Mouse (Mus musculus) gastrocnemius, postnatal 25 days (tissue): Measurements from ENCODE around the gene Kif11. TPM values are rescaled to one million over a fixed set of nuclear protein-coding genes. Genes with fewer than 3 reads are reported as not detected.
A peak's percentile ranks its signal among the peaks of the same experiment; 100 is the strongest.

Source experiments
- DNase-seq: peaks from one replicate; pipeline ENCODE4 v3.0.0; 2022
- total RNA-seq, 2 experiments: library from RNA; stranded (reverse); gene quantifications; 1 replicate in 1 of 2; 2 replicates in 1 of 2; pipeline ENCODE4 v1.2.3; 2021

The Kif11 gene
- total RNA-seq, 2 experiments from 2014 or later, result 0.69 to 1.0 TPM

DNA sequence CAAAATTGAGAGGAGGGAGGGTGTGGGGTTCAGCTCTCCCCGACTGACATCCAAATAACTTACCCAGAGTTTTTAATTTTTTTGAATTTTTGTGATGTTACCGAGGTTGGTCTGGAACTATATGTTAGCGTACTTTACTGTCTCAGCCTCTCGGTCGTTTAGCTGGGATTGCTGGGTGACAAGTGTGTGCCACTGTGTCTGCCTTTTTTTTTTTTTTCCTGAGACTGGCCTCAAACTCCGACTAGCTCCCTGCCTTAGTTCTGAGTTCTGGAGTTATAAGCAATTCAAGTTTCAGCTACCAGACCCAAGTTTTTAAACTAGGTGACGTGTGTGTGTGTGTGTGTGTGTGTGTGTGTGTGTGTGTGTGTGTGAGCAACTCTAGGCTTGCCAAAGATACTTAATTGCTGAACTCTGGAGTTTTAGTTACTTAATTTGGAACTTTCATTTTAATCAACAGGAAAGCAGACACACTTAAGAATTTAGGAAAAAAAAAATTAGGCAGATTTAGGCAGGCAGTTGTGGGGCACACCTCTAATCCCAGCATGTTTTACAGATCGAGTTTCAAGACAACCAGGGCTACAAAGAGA, 1.3 kb downstream of the Kif11 start:
- no peak for DNase-seq

DNA sequence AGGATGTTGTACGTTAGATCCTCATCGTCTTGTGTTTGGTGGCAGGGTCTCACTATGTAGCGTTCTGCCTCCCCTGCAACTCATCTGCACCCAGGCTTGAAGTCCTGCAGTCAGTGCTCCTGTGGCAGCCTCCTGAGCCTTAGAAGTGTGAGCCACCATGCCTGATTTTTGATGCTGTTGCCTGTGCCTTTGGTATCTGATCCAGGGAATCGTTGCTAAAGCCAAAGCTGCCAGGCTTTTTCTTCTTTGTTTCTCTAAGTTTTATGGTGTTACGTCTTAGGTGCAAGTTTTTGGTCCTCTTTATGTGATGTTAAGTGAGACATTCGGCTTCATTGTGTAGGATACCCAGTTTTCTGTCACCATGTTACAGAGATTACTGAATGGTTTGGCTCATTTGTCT, 2.6 kb downstream of the Kif11 start:
- DNase-seq, result no peak

DNA sequence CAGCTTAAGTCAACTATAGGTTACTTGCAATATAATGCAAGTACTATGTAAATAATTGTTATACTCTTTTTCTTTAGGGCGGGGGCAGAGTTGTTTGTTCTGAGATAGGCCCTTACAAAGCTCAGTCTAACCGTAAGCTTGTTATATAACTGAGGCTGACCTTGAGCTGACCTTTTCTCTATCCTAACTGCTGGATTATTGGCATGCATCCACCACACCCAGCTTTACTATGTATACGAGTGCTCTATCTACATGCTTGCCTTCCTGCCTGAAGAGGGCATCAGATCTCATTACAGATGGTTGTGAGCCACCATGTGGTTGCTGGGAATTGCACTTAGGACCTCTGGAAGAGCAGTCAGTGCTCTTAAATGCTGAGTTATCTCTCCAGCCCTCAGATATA, 9.9 kb downstream of the Kif11 start:
- DNase-seq, result no peak

DNA sequence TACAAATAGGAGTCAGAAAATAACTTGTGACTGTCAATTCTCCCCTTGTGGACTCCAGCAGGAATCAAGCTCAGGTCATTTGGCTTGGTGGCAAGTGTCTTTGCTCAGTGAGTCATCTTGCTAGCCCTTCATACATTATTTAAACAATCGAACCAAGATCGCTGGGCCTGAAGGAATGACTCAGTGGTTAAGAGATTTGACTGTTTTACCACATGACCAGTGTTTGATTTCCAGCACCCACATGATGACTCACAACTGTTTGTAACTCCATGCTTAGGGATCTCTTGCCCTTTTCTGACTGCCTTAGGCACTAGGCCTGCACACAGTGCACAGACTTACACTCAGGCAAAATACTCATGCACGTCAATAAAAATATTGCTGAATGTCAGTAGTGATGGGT, 15.7 kb downstream of the Kif11 start:
- no peak for DNase-seq

DNA sequence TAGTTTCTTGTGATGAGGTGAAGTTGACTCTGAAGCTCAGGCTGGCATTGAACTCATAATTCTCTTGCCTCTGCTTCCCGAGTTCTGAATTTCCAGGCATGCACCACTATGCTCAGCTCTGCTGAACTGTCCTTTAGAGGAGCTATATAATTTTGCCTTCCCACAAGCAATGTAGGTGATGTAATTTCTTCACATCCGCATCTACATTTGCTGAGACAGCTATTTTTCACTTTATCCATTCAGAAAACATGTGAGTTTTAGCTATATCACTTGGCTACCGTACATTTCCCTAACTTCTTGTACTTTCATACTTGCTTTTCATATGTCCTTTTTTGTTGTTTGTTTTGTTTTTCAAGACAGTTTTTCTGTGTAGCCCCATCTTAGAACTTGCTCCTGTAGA, 20.1 kb downstream of the Kif11 start:
- DNase-seq, result no peak

DNA sequence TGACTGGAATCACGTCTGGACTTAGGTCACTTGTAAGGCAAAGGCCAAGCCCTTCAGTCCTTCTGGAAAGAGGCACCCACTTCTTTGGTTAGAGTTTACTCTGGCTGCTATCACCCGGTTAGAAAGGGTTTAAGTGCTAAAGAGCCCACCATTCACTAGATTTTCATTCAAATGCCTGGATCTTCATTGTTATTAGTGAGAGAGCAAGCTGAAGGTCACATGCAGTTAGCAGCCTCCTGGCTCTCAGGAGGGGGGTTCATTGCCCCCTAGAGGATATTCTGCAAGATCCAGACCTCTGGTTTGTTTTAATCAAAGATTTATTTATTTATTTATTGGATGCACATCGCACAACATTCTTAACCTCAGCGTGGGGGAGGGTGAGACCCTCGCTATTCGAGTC, 24.7 kb downstream of the Kif11 start:
- DNase-seq, result no peak

DNA sequence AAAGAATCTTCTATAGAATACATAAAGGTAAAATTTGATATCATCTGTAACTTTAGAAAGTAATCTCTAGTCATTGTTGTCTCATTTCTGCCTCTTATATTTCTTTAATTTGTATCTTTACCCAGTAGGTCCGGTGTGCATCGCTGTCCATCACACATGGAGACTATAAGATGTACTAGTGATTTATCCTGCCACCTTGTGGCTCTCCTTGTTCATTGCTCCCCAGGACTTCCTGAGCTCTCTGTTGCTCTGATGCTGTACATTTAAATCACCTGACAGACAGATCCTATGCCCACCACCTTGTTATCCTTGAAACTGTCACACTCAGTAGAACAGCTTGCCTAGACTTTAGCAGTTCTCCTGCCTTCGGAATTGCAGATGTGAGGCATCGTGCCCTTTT, 42.1 kb downstream of the Kif11 start:
- no peak for DNase-seq

DNA sequence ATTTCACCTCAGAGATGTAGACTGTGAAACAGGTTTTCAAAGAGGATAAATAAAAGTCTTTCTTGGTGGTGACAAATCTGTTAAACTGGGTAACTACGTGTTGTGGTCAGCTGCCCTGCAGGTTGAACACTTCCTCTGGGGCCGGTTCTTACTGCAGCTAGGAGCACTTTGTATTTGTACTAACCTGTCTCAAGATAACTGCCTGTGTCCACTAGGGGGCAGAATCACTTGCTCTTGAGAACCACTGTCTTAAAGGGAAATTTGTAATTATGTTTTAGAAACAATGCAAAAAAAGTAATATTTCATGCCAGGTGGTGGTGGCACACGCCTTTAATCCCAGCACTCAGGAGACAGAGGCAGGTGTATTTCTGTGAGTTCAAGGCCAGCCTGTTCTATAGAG, 43.4 kb downstream of the Kif11 start:
- DNase-seq, result no peak

DNA sequence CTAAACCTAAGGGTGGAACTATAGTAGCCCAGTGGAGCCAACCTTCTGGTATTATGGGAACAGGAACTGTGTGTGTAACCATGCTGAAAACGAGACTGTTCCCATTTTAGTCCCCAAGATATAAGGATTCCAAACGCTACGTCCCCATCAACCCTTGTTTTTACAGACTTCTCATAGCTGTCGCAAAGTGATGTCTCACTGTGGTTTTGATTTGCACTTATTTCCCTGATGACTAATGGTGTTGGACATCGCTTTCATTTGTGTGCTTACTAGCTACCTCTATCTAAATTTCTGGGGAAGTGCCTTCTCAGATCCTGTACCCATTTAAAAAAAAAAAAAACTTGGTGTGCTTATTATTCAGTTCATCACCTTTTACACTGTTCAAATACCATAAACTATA, 52.4 kb downstream of the Kif11 start:
- no peak for DNase-seq

DNA sequence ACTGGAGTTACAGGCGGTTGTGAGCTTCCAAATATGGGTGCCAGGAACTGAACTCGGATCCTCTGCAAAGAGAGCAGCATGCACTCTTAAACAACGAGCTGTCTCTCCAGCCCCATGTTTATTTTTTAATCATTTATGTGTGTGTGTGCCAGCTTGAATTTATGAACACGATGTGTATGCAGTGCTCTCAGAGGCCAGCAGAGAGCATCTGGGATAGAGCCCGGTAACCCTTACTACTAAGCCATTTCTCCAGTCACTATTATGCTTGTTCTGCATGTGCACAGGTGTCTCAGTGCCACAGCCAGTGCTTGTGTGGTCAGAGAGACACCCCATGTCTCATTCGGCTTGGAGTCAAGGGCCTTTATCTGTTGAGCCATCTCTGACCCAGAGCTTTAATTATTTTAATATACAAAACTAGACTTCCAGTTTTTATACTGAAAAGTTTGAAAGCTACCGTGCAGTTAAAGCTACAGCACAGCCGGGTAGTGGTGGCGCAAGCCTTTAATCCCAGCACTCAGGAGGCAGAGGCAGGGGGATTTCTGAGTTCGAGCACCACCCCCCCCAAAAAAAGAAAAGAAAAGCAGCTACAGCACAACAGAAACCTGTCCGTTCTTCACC, 55.0 kb downstream of the Kif11 start:
- DNase-seq, result no peak

DNA sequence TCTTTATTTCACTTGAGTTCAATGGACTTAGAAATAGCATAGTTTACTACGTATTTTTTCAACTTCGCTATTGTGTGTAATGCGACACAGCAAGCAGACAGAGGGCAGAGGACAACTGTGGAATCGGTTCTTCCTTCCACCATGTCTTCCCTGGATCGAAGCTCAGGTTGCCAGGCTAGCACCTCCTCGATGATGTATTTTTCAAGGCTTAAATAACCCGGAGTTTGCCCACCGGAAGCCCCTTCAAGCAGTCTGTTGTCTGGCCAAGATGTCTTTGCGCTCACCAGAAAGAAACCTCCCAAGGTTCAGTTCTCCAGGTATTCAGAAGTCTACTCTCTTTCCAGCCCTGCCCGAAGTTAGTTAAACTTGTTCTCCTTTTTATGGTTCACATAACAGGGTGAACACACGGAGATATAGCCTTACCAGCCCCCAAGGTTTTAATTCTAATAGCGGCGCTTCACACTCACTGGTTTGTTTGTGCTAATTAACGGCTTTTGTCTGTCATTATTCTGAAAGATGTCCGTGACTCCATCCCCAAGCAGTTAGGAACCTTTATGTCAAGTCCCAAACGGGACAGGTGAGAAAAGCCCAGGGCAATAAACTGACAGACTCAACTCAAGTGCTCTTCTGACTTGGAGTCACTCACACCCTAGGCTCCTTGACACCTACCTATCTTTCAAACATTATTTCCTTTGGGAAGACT, 56.8 kb downstream of the Kif11 start:
- no peak for DNase-seq

DNA sequence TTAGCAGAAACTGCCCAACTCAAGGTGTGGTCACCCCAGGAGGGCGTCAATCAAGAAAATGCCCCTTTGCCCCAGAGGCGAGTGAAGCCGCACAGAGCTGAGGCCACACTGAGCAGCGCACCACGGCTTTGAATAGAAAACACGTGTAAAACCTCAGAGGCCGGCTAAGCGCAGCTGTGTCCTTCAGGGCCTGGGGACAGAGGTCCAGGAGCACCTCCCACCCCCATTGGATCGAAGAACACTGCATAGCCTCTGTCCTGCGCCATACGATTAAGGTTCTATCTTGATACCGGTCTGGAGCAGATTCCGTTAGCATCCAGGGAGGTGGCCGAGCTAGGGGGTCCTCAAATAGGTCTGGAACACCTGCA, 57.7 kb downstream of the Kif11 start:
- DNase-seq, result no peak

DNA sequence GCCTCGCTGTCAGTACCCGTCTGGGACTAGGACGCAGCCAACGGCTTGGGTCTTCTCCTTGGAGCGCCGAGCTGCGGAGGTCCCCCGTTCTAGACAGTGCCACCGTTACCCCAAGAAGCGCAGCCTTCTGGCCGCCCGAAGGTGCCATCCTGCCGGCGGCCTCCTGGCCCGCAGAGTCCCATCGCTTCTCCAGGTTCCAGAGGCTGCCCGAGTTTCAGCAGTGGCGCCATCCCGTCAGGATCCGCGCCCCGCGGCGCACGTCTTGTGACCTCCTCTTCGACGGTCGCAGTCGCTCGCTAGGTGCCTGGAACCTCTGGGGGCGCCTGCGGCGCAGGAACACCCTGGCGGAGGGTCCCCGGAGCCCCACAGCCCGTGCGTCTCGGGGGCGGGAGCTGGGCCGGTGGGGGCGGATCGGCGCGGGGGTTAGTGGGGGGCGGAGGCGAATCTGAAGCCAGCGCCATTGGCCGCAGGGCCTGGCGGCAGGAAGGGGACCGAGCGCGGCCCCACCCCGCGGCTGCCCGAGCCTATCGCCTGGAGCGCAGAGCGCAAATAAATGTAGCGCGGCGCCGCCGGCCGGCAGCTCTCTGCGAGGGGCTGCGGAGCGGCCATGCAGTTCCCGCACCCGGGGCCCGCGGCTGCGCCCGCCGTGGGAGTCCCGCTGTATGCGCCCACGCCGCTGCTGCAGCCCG, 58.2 kb downstream of the Kif11 start, which contains the start of gene Hhex:
Hhex (plus strand) TSS at position 548 of the 689 bp plus-strand sequence.
- peak; percentile 81 for DNase-seq

DNA sequence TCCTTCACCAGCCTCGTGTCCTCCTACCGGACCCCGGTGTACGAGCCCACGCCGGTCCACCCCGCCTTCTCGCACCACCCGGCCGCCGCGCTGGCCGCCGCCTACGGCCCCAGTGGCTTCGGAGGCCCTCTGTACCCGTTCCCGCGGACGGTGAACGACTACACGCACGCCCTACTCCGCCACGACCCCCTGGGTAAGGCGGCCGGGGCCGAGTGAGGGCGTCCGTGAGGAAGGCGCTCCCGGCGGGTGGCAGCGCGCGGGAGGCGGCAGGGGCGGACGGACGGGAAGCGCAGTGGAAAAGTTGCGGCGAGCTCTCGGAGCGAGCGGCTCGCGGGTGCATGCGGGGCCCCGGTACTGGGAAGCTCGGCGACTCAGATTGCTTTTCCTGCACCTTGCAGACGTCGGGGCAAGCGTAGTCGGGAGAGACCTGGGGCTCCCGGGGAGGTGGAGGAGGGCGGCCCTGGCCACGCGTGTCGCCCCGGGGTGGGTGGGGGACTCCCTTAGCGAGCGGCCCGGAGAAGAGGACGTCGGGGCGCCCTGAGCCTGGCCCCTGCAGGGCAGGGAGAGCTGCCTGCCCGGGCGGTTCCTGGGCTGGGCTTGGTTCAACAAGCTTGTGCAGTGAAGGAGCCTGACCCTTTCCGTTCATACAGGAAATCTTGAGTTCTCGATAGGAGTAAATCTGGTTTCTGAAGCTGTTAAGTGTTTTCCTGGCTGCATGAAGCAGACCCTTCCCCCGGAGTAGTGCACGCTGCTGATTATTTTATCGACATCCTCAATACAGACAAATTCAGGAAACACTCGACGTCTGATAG, 59.0 kb downstream of the Kif11 start:
- DNase-seq, result peak; percentile 23

DNA sequence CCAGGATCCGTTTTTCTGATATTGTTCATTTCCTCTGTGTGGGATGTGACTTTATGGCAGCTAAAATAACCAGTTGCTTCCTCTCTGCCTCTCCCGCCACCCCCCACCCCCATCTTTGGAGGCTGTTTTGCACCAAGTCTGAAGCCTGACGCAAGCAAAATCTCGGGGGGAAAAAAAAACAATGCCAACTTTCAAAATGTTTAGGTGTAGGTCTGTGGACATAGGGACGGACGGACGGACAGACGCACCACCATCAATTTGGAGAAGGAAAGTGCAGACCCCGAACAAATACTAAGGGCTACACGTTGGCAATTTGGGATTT, 59.6 kb downstream of the Kif11 start:
- DNase-seq, result peak; percentile 13

DNA sequence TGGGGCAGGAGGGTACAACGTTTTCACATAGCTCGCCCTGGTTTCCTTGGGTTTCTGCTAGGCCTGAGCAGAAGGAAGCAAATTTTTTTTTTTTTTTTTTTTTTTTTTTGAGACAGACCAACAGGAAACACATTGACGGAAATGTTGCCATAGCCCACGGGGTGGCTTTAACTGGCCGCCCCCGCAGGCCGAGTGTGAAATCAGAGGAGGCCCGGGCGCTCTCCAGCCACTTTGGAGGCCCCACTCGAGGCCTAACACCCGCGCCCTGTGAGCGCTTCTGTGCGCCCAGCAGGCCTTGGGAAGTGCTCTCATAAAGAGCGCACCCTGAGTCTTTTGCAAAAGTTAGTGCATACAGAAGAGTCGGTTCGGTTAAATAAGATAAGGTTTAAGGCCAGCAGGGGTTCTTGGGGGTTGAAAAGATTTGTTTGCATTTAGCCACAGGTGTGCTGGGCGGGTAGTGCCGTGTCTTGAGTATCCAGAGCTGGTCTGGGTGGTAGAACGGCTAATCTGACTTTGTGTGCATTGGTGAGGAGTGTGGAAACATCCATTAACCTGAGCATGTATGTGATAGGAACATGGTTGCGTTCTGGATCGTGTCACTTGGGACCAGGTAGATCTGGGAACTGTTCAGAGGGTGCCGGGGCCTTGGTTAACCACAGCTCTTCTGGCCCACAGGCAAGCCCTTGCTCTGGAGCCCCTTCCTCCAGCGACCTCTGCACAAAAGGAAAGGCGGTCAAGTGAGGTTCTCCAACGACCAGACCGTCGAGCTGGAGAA, 60.5 kb downstream of the Kif11 start:
- peak; percentile 23 for DNase-seq

DNA sequence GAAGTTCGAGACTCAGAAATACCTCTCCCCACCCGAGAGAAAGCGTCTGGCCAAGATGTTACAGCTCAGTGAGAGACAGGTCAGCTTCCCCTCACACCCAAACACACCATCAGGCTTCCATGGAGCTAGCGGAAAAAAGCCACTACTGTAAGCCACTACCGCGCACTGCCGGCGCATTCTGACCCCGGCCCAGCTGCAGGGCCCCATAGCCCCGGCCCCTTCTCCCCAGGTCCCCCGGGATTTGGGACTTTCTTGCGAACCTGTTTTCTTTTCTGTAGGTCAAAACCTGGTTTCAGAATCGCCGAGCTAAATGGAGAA, 61.0 kb downstream of the Kif11 start:
- DNase-seq, result no peak

DNA sequence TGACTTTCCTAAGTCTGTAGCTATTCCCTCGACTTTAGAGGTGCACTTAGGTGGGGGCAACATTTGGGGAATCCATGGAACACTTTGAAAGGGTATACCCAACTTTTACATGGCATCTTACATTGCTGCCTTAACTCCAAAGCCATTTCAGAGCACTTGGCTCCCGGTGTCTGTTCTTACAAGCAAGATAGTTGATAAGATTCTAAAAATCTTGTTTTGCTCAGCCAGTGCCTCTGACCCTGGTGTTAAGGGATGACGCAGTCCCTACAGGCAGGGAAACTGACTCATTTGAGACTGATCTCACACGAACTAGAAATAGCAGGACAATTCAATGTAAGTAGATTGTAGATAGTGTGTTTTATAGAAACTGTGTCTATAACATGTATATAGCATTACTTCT, 64.0 kb downstream of the Kif11 start:
- no peak for DNase-seq

DNA sequence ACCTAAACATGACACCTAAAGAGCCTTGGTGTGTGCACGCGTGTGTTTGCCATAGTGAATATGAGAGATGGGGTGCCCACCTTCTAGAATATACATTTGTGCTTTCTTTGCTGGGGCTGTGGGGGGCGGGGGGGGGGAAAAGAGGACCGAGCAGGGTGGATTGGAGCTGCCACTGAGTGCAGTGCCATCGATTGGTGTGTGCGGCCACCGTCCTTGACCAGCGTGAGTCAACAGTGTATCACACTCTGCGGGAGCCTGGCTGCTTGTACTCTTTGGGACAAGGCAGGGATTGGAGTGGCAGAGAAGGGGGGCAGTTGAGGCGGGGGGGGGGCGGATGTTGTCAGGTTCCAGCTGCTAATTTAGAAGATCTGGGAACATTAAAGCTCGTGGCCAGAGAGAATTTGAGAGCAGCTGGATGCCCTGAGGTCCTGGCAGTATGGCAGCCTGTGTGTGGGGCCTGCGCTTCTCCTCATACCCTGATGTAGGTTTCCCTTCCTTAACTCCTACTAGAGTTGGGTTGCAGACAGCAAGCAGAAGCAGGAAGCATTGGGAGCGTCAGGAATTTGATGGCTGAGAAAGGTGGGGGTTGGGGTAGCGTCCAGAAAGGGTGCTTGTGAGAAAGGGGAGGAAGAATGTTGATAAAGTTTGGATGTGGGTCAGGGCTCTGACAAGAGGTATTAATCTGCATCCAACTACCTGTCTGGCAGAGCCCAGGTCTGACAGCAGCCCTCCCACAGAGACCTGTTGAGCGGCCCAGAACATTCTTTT, 64.7 kb downstream of the Kif11 start:
- no peak for DNase-seq

DNA sequence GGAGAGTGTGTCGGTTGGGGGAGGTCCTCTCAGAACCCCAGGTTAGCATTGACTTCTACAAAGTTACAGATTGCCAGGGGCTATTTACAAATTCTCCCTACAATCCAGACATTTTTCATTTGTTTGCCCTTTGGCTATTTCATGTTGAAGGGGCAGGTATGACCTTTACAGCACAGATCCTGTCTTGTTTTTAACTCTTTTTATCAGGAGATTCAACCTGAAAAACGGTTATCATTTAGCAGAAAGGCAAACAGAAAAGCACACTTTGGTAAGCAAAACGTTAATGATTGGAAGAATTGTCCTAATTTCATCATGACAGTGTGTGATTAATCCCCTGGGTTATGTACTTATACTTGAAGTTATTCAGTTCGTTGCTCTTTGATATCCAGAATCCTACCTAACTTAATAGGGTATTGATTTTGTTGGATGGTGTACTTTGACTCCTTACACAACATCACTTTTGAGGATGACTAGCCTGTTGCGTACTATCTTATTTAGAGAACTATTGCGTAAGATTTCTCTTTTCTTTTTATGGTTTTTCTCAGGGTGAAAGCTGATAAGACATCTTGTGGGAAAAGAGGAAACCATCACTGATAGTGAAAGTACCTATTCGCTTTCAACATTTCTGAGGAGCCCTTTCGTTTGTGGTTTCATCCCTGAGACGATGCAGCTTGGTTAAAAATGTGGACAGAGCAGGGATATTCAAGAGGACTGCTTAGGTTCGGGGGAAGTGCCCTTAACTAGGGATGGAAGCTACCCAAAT, 66.5 kb downstream of the Kif11 start:
- DNase-seq, result no peak
